Mouse (Mus musculus): ENCODE measurements around the gene Ilf3.
"Not testable (repeated sequence)": the region's sequence is repeated elsewhere in the genome, so short reads cannot be mapped to it uniquely, and the experiment has no call there.

Gene Ilf3

GRCm38 (mm10) chr9:21367357-21368111 is at the start of gene Ilf3:
Gene Ilf3, plus strand, starts transcription at chr9:21367871.
- DNase-seq (ENCODE audit: low read depth) = peak; percentile 100

GRCm38 (mm10) chr9:21318792-21319191 is 48.9 kb upstream of the Ilf3 start:
- peak; percentile 69 for DNase-seq (ENCODE audit: low read depth)

DNA sequence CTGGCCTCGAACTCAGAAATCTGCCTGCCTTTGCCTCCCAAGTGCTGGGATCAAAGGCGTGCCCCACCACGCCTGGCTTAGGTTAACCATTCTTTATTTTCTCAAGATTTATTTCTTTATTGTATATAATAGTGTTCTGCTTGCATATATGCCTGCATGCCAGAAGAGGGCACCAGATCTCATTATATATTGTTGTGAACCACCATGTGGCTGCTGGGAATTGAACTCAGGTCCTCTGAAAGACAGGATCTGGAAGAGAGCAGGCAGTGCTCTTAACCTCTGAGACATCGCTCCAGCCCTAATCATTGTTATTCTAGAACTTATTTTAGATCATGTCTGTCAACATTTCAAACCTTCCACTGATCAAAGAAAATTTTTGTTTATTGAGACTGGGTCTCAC is 48.2 kb upstream of the Ilf3 start:
- no peak for DNase-seq (ENCODE audit: low read depth)

DNA sequence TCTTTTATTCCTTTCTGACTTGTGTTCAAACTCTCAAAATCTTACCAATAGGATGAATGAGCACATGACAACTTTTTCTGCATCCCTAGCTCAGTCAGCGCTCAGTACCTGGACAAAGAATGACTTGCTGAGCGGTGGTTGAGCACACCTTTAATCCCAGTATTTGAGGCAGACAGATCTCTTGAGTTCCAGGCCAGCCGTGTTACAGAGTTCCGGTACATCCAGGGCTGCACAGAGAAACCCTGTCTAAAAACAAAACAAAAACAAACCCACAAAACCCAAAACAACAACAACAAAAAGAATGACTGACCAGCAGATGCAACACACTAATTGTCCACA is 47.4 kb upstream of the Ilf3 start:
- DNase-seq (ENCODE audit: low read depth) = no peak

GRCm38 (mm10) chr9:21320619-21321512 is 46.8 kb upstream of the Ilf3 start, which contains the start of gene Slc44a2:
Gene Slc44a2, plus strand, starts transcription at chr9:21320698.
- peak; percentile 88 for DNase-seq (ENCODE audit: low read depth)

DNA sequence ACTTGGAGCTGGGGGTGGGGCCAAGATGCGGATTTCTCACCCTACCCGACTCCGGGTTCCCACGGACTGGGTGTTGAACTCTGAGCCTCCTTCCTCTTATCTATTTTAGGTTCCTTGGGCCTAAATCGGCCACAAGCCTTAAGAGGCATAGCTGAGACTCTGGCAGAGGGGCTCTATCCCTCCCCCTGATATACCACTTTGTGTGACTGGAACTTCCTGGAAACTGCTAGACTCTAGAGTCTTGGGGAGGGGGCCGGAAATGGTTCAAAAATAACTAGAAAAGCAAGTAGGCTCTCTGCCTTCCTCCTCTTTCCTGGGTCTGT is 46.2 kb upstream of the Ilf3 start:
- DNase-seq (ENCODE audit: low read depth) = peak; percentile 80

- no peak for DNase-seq (ENCODE audit: low read depth)
Measured at GRCm38 (mm10) chr9:21322211-21322916, 45.3 kb upstream of the Ilf3 start.

DNA sequence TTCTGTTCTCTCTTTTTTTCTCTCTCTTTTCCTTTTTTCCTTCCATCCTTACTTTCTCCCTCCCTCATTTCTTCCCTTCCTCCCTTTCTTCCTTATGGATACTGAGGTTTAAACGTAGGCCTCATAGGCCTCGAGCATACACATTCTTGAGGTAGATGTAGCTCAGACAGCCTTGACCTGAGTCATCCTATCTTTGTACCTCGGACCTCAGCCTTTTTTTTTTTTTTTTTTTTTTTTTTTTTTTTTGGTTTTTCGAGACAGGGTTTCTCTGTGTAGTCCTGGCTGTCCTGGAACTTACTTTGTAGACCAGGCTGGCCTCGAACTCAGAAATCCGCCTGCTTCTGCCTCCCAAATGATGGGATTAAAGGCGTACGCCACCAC is 44.8 kb upstream of the Ilf3 start:
- not testable (repeated sequence) for DNase-seq (ENCODE audit: low read depth)

- peak; percentile 38 for DNase-seq (ENCODE audit: low read depth)
Measured at GRCm38 (mm10) chr9:21324269-21324668, 43.4 kb upstream of the Ilf3 start.

- DNase-seq (ENCODE audit: low read depth) = peak; percentile 54
Measured at GRCm38 (mm10) chr9:21327569-21327968, 40.1 kb upstream of the Ilf3 start.

- peak; percentile 63 for DNase-seq (ENCODE audit: low read depth)
Measured at GRCm38 (mm10) chr9:21328041-21328440, 39.6 kb upstream of the Ilf3 start.

GRCm38 (mm10) chr9:21329041-21329440 is 38.6 kb upstream of the Ilf3 start:
- DNase-seq (ENCODE audit: low read depth) = peak; percentile 24

DNA sequence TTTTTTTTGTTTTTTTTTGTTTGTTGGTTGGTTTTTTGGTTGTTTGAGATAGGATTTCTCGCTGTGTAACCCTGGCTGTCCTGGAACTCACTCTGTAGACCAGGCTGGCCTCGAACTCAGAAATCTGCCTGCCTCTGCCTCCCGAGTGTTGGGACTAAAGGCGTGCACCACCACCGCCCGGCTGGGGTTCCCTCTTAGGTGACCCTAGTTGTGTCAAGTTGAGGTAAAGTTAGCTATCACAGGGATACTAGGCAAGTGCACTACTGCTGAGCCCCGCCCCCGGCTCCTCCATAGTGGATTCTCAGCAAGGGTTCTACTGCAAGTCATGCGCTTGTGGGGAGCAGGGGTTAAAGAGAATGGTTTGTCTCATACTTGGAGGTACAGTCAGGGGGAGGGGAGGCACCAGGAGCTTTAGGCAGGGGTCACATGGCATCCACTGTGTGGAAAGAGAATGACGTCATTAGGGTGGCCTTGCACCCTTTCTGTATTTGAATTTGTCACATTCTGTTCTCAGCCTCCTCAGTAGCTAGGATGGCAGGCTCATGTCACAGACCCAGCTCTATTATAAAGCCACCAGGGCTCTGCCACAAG is 37.9 kb upstream of the Ilf3 start:
- no peak for DNase-seq (ENCODE audit: low read depth)

DNA sequence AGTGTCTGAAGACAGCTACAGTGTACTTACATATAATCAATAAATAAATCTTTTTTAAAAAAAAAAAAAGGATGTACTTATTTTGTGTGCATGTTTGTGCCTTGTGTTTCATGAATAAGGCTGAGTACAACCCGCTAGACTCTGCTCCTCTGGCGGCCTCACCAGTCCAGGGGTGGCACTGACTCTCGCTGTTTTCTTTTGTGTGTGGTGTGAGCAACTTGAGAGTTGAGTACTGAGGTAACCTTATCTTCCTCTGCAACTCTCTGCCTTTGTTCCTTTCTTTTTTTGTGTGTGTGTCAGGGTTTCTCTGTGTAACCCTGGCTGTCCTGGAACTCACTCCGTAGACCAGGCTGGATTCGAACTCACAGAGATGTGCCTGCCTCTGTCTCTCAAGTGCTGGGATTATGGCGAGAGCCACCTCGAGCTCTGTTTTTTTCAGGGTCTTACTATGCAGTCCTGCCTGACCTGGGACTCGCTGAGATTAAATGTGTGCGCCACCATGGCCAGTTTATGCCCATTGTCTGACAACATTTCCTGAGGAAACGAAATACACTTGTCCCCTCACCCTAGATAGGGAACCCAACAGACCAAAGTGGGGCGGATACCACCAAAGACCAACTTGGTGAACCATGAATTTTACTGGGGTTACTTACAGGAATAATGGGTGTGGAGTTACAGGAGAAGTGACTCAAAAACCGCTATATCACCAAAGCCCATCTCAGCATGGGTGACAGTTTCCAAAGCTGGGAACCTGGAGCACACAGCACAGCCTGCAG is 36.1 kb upstream of the Ilf3 start:
- peak; percentile 90 for DNase-seq (ENCODE audit: low read depth)

DNA sequence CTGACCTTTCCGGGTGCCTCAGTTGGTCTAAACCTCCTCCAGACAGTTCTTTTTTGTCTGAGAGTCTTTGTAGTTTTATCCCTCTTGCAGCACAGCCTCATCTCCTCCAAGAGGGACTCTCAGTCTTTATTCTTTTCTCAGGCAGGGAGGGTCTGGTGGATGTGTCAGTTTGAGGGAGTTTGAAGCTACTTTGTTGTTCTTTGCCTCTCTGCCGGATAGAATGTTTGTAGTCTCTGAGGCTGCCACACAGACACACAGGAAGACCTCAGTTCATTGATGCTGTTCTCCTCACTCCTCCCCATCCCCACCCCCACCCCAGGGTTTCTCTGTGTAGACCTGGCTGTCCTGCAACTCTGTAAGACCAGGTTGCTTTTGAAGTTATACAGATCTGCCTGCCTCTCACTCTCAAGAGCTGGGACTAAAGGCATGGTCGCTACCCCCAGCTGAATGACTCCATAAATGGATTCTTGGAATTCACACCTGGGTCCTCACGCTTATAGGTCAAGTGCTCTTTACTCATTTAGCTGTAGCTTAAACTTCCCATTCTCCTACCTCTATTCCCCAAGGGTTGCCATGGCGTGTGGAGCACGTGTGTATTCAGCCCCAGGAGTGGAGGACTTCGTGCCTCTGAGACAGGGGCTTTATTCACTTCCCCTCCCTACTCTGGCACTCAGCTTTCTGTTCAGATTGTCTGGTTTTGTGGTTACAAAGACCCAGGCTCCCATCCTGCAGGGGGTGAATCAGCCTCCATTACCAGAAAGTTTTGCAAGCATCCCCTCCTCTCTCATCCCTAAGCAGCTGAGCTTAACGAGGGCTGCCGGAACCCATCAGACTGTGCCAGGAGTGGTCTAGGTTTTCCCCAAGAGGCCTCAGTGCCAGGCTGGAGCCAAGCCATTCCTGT is 35.3 kb upstream of the Ilf3 start:
- peak; percentile 86 for DNase-seq (ENCODE audit: low read depth)

DNA sequence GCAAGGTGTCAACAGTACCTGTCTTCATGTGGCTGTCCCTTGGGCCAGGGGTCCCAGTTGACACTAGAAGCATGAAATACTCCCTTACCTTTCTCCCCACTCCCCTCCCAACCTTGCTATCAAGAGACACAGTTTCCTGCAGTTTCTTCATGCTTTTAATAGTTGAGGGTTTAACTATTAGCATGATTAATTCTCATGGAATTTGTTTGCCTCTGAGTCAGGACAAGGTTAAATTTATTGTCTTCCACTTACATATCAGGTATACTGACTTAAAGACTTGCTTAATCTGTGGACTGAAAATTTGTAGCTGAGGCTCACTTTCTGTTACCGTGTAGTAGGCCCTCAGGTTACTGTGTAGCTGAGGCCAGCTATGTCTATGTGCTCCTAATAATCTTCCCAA is 34.1 kb upstream of the Ilf3 start:
- DNase-seq (ENCODE audit: low read depth) = no peak

GRCm38 (mm10) chr9:21334747-21335146 is 32.9 kb upstream of the Ilf3 start:
- DNase-seq (ENCODE audit: low read depth) = no peak

DNA sequence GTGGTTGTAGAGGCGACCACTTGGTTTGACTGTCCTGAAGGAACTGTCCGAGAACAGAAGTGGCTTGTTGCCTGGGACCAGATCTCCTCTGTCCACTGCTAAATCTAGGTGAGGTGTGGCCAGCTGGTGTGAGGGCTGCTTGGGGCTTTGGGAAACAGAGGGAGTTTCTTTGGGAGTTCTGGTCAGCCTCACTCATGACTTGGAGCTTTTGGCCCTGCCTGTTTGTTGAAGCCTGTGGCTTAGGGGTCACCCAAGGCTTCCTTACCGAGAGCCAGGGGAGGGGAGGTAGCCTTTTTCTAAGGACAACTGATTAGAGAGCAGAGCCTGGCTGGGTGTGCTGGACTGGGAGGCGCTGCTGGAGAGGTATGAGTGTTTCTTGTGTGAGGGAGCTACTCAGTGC is 32.3 kb upstream of the Ilf3 start:
- DNase-seq (ENCODE audit: low read depth) = no peak

GRCm38 (mm10) chr9:21336491-21336890 is 31.2 kb upstream of the Ilf3 start:
- DNase-seq (ENCODE audit: low read depth) = no peak

DNA sequence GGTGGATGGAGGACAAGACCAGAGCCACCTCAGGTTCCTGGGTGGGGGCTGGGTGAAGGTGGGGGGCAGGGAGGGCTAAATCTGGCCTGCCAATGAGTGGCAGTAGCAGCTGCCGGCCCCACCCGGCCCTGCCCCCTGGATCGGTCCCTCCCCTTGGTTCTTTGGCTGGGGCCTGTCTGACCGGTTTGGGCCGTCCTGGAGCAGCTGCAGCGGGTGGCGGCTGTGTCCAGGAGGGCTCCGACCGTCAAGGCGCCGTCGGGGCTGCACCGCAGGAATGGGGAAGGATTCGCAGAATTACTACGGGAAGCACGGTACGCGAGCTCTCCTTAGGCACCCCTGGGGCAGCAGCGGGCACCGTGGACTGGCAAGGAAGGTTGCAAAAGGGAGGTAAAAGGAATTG is 30.0 kb upstream of the Ilf3 start:
- no peak for DNase-seq (ENCODE audit: low read depth)

- no peak for DNase-seq (ENCODE audit: low read depth)
Measured at GRCm38 (mm10) chr9:21340411-21340810, 27.3 kb upstream of the Ilf3 start.
